Mouse (Mus musculus) embryonic facial prominence, embryonic 11.5 days (tissue): Measurements from ENCODE around the gene Grtp1. TPM values are rescaled to one million over a fixed set of nuclear protein-coding genes. Genes with fewer than 3 reads are reported as not detected.

Source experiments
- ATAC-seq: fragments of 200-750 bp; cut with Nextera tagmentation; replicated peaks from 2 replicates; pipeline ENCODE4 v1.8.0; 2017; ENCODE audit warnings: low read depth; ENCODE audit not compliant: insufficient number of reproducible peaks, low FRiP score, low TSS enrichment
- DNase-seq: peaks from one replicate; pipeline ENCODE4 v3.0.0-alpha.2; 2015; ENCODE audit warnings: low spot score
- H3K27ac ChIP-seq: fragments of 300-500 bp; sonication (generic); replicated peaks from 2 replicates; pipeline ENCODE4 v1.5.1; 2014; ENCODE audit warnings: mild to moderate bottlenecking, low read depth, low read length, control low read depth
- H3K27me3 ChIP-seq: fragments of 300-500 bp; sonication (generic); 2 replicates; pipeline ENCODE4 v1.6.1; 2014; ENCODE audit warnings: mild to moderate bottlenecking, low read length, moderate library complexity, mixed read lengths; ENCODE audit not compliant: control insufficient read depth, insufficient read depth
- H3K36me3 ChIP-seq: fragments of 300-500 bp; sonication (generic); replicated peaks from 2 replicates; pipeline ENCODE4 v1.6.1; 2014; ENCODE audit warnings: low read depth, mild to moderate bottlenecking, low read length, moderate library complexity, mixed read lengths; ENCODE audit not compliant: control insufficient read depth, insufficient read depth
- H3K4me1 ChIP-seq: fragments of 300-500 bp; sonication (generic); 2 replicates; pipeline ENCODE4 v1.6.1; 2014; ENCODE audit warnings: low read length, mixed read lengths; ENCODE audit not compliant: control insufficient read depth, insufficient read depth
- H3K4me2 ChIP-seq: fragments of 300-500 bp; sonication (generic); 2 replicates; pipeline ENCODE4 v1.6.1; 2014; ENCODE audit warnings: low read depth, mild to moderate bottlenecking, control low read depth, low read length, moderate library complexity
- H3K4me3 ChIP-seq: fragments of 300-500 bp; sonication (generic); 2 replicates; pipeline ENCODE4 v1.5.1; 2014; ENCODE audit warnings: low read depth, low read length, control low read depth
- H3K9ac ChIP-seq: fragments of 300-500 bp; sonication (generic); replicated peaks from 2 replicates; pipeline ENCODE4 v1.6.1; 2014; ENCODE audit warnings: mild to moderate bottlenecking, control low read depth, low read length
- H3K9me3 ChIP-seq: fragments of 300-500 bp; sonication (generic); replicated peaks from 2 replicates; pipeline ENCODE4 v1.6.1; 2016; ENCODE audit warnings: mild to moderate bottlenecking, low read length, inconsistent platforms, mixed read lengths; ENCODE audit not compliant: control insufficient read depth
- WGBS: fragments of 180-500 bp; shearing (Covaris S2); extraction: QIAGEN DNeasy Blood & Tissue Kit; methylation state at CpG from one replicate; pipeline ENCODE4 v1.1.7; 2014; 5-methylcytosine and 5-hydroxymethylcytosine counted together
- polyA plus RNA-seq: library from polyadenylated mRNA; unstranded; fragments of >200 nt; fragmentation: Nextera tagmentation; extraction: Ambion mirVana; gene quantifications from 2 replicates; pipeline ENCODE4 v1.2.1, GENCODE M21; 2014

The Grtp1 gene
- polyA plus RNA-seq, 1 experiment from 2014 or later = 14.5 TPM

GRCm38 (mm10) chr8:13179948-13180347, 20.5 kb downstream of the Grtp1 start:
- Histone ChIP-seq H3K4me2 (no peak overlapping the region), H3K4me3 (no peak overlapping the region), H3K36me3 (no peaks in the 10 kb centered on the region; the same call in 1 of the 2 replicates), H3K27ac (no peak overlapping the region), H3K27me3 (no peaks in the 10 kb centered on the region), H3K9ac (no peak overlapping the region), H3K4me1 (no peaks in the 10 kb centered on the region), H3K9me3 (no peaks in the 10 kb centered on the region)
- ATAC-seq = no peak
- WGBS = 80% methylated on average over 7 of the region's 7 CpGs
- DNase-seq = no peak

DNA sequence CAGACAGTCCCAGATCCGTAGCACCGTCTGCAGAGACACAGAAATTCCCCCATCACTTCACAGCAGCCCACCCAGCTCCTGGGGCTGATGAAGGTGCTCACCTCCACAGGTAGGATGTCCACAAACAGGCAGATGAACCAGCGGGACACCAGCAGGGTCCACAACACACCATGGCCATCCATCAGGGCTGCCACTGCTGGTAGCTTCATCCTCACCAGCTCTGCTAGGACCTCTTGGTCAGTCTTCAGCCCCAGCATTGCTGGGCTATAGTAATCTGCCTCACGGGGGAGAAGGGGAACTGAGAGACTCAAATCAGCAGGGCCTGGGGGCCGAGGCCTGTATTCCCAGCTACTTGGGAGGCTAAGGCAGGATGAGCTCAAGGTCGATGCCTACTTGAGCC, 20.9 kb downstream of the Grtp1 start:
- Histone ChIP-seq H3K4me2 (no peak overlapping the region), H3K9me3 (no peaks in the 10 kb centered on the region), H3K27me3 (no peaks in the 10 kb centered on the region), H3K36me3 (no peaks in the 10 kb centered on the region; the same call in 1 of the 2 replicates), H3K4me1 (no peaks in the 10 kb centered on the region), H3K9ac (no peak overlapping the region), H3K27ac (no peak overlapping the region), H3K4me3 (no peak overlapping the region)
- DNase-seq (no peak), ATAC-seq (no peak)
- WGBS = 75% methylated on average over 6 of the region's 6 CpGs

DNA sequence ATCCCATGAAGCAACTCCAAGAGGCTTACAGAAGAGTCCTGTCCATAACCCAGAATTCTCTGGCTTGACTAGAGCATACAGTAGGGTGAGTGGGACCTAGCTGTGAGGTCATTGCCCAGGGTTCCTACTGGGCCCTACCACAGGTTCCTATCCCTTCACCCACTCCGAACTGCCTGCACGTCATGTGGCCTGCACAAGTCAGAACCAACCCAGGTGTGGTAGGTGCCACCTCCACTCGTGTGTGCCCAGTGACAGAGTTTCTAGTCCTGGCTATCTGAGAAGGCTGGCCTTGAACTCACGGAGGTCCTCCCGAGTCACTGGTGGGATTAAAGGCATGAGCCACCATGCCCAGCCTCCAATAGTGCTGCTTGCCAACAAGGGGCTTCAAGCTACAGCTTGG, 22.3 kb downstream of the Grtp1 start:
- Histone ChIP-seq H3K4me3 (no peak overlapping the region), H3K36me3 (peaks cover 2% of the 10 kb centered on the region; the same call in 1 of the 2 replicates), H3K4me2 (no peak overlapping the region), H3K9me3 (no peaks in the 10 kb centered on the region), H3K27ac (no peak overlapping the region), H3K9ac (no peak overlapping the region), H3K4me1 (no peaks in the 10 kb centered on the region), H3K27me3 (no peaks in the 10 kb centered on the region)
- 92% methylated on average over 5 of the region's 5 CpGs for WGBS
- ATAC-seq = no peak
- DNase-seq = no peak

- ATAC-seq = no peak
- H3K4me2 ChIP-seq = no peak overlapping the region
- H3K9me3 ChIP-seq = no peaks in the 10 kb centered on the region
- no peaks in the 10 kb centered on the region for H3K27me3 ChIP-seq
- 93% methylated on average over 7 of the region's 7 CpGs for WGBS
- no peak overlapping the region for H3K9ac ChIP-seq
- DNase-seq = no peak
- H3K4me1 ChIP-seq = no peaks in the 10 kb centered on the region
- peaks cover 2% of the 10 kb centered on the region; the same call in 1 of the 2 replicates for H3K36me3 ChIP-seq
- no peak overlapping the region for H3K4me3 ChIP-seq
- no peak overlapping the region for H3K27ac ChIP-seq
These were observed 23.1 kb downstream of the Grtp1 start for GRCm38 (mm10) chr8:13177173-13177852.

DNA sequence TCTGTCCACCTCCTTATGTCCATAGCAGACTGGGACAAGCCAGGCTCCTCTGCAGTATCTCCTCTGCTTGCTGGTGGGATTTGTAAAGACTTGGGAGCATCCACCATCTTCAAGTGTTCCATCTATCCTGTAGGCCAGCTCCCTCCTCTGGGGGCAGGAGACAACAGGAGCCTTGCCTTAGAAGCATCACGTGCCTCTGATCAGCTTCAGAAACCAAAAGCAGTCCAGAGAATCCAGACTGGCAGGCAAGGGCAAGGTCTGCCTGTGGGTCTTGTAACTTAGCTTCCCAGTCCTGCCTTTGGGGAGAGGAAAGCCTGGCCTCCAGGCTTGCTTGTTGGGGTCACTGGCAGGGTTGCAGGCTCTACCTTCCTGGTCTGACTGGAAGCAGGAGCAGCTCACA, 24.8 kb downstream of the Grtp1 start:
- Histone ChIP-seq H3K4me1 (no peaks in the 10 kb centered on the region), H3K9me3 (no peaks in the 10 kb centered on the region), H3K27ac (no peak overlapping the region), H3K4me3 (no peak overlapping the region), H3K36me3 (peaks cover 2% of the 10 kb centered on the region; the same call in 1 of the 2 replicates), H3K4me2 (no peak overlapping the region), H3K27me3 (no peaks in the 10 kb centered on the region), H3K9ac (no peak overlapping the region)
- no peak for DNase-seq
- ATAC-seq = no peak
- 89% methylated on average over 1 of the region's 1 CpGs for WGBS

DNA sequence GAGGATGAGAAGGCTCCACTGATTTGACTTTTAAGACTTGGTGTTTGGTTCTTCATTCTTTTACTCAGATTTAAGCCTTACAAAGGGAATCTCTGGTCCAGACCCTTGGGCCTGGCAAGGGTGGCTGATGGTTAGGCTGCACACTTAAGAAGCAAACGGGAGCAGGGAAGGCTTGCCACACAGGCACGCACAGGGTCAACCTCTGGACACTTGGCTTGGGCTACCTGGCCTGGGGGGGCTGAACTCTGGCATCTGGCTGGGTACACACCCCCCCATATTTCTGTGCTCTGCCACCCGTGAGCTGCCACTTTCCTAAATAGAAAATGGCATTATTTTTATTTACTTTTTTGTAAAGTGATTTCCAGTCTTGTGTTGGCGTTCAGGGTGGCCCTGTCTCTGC, 25.6 kb downstream of the Grtp1 start:
- Histone ChIP-seq H3K9ac (no peak overlapping the region), H3K4me3 (no peak overlapping the region), H3K4me1 (no peaks in the 10 kb centered on the region), H3K36me3 (peaks cover 2% of the 10 kb centered on the region; the same call in 1 of the 2 replicates), H3K27me3 (no peaks in the 10 kb centered on the region), H3K4me2 (no peak overlapping the region), H3K27ac (no peak overlapping the region), H3K9me3 (no peaks in the 10 kb centered on the region)
- 89% methylated on average over 4 of the region's 4 CpGs for WGBS
- ATAC-seq = no peak
- no peak for DNase-seq

GRCm38 (mm10) chr8:13174305-13174704, 26.1 kb downstream of the Grtp1 start:
- Histone ChIP-seq H3K4me1 (no peaks in the 10 kb centered on the region), H3K36me3 (peaks cover 2% of the 10 kb centered on the region; the same call in 1 of the 2 replicates), H3K27ac (no peak overlapping the region), H3K4me3 (no peak overlapping the region), H3K9ac (no peak overlapping the region), H3K27me3 (no peaks in the 10 kb centered on the region), H3K9me3 (no peaks in the 10 kb centered on the region), H3K4me2 (no peak overlapping the region)
- 93% methylated on average over 4 of the region's 4 CpGs for WGBS
- no peak for DNase-seq
- no peak for ATAC-seq

GRCm38 (mm10) chr8:13170510-13170909, 29.9 kb downstream of the Grtp1 start:
- ATAC-seq = no peak
- 82% methylated on average over 1 of the region's 1 CpGs for WGBS
- H3K4me1 ChIP-seq = no peaks in the 10 kb centered on the region

More at GRCm38 (mm10) chr8:13170510-13170909, 29.9 kb downstream of the Grtp1 start:
- no peak overlapping the region for H3K9ac ChIP-seq
- no peak overlapping the region for H3K27ac ChIP-seq
- no peaks in the 10 kb centered on the region for H3K9me3 ChIP-seq
- no peak overlapping the region for H3K4me3 ChIP-seq
- no peaks in the 10 kb centered on the region for H3K27me3 ChIP-seq
- H3K4me2 ChIP-seq = no peak overlapping the region
- DNase-seq = no peak
- peaks cover 5% of the 10 kb centered on the region; the same call in 1 of the 2 replicates for H3K36me3 ChIP-seq
